In the genomic region with DNA sequence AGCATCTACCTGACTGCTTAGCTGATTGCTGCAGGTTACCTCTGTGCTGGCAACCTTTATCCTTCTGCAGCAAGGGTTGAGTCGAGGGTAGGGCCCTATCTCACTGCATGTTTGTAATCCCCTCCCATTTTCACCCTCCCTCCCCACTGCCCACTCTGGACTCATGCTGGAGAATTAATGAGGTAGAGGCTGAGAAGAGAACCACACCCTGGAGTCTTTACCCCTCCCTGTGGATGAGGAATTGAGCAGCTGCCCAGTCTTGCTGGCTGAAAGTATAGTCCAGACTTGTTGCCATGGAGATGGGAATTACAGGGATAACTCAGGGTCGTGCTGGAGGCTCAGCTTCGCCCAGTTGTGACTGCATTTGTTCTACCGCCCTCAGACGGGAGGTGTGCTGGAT, we compare ENCODE assay signal across 9 mouse cellular contexts. TPM values are rescaled to one million over a fixed set of nuclear protein-coding genes. Genes with fewer than 3 reads are reported as not detected.
DNase-seq lines count a peak whose midpoint lies in the region; ATAC-seq and TF ChIP-seq lines count a peak whose summit lies in the region.
"Had no signal": no experiment of that assay in that cellular context is flagged by ENCODE, and none has a peak within 500 bp of the region (broad histone marks: within the 10 kb centered on the region; RNA-seq: fewer than 3 reads in every experiment).

No protein-coding gene starts in this region.

- peak; percentile 71 for ATAC-seq in hindbrain, postnatal 0 days
- peak; percentile 85 for ATAC-seq in neural tube, embryonic 14.5 days (ENCODE audit: low read depth)

- no peak for TF ChIP-seq CTCF in hindbrain, postnatal 0 days (IDR thresholded peaks at IDR 0.05; ENCODE audit: low read depth)

- H3K9ac ChIP-seq in hindbrain, postnatal 0 days (replicated peaks; ENCODE audit: low read length) = no peak overlapping the region
- H3K9ac ChIP-seq in neural tube, embryonic 14.5 days (replicated peaks; ENCODE audit: low read depth, low read length) = no peak overlapping the region
- H3K9ac ChIP-seq: embryonic facial prominence, embryonic 15.5 days had no signal

- no peak overlapping the region for H3K4me3 ChIP-seq in hindbrain, postnatal 0 days (ENCODE audit: low read length)
- H3K4me3 ChIP-seq in neural tube, embryonic 14.5 days (ENCODE audit: low read depth, low read length) = no peak overlapping the region
- H3K4me3 ChIP-seq: embryonic facial prominence, embryonic 15.5 days had no signal

- no peaks in the 10 kb centered on the region for H3K27me3 ChIP-seq in hindbrain, postnatal 0 days (ENCODE audit: insufficient read depth, low read length)
- H3K27me3 ChIP-seq in neural tube, embryonic 14.5 days (ENCODE audit: control insufficient read depth, insufficient read depth, low read length) = no peaks in the 10 kb centered on the region
- H3K27me3 ChIP-seq: embryonic facial prominence, embryonic 15.5 days had no signal

- peak overlapping the region; percentile 66; the same call in 1 of the 2 replicates for H3K27ac ChIP-seq in hindbrain, postnatal 0 days
- peak overlapping the region; percentile 41; the same call in 1 of the 2 replicates for H3K27ac ChIP-seq in neural tube, embryonic 14.5 days (ENCODE audit: low read depth, low read length)
- H3K27ac ChIP-seq: embryonic facial prominence, embryonic 15.5 days had no signal

- H3K36me3 ChIP-seq in hindbrain, postnatal 0 days (ENCODE audit: insufficient read depth, low read length) = no peaks in the 10 kb centered on the region
- H3K36me3 ChIP-seq in neural tube, embryonic 14.5 days (ENCODE audit: control insufficient read depth, insufficient read depth, low read length) = no peaks in the 10 kb centered on the region
- H3K36me3 ChIP-seq: embryonic facial prominence, embryonic 15.5 days had no signal

- peaks cover 27% of the 10 kb centered on the region for H3K4me1 ChIP-seq in hindbrain, postnatal 0 days (ENCODE audit: insufficient read depth, low read length)
- peaks cover 11% of the 10 kb centered on the region for H3K4me1 ChIP-seq in neural tube, embryonic 14.5 days (ENCODE audit: control insufficient read depth, insufficient read depth, low read length)
- H3K4me1 ChIP-seq: embryonic facial prominence, embryonic 15.5 days had no signal

- intact Hi-C loops in heart, postnatal 14 days (cut with DNase I) = no loop called here

- no peak overlapping the region for H3K4me2 ChIP-seq in hindbrain, postnatal 0 days (ENCODE audit: low read depth, low read length)
- no peak overlapping the region for H3K4me2 ChIP-seq in neural tube, embryonic 14.5 days (ENCODE audit: low read depth, low read length)
- H3K4me2 ChIP-seq: embryonic facial prominence, embryonic 15.5 days had no signal

- WGBS in hindbrain, postnatal 0 days = 4% methylated on average over 5 of the region's 5 CpGs
- 9% methylated on average over 5 of the region's 5 CpGs for WGBS in neural tube, embryonic 14.5 days

- peak; percentile 91 for DNase-seq in heart, adult 11 months
- DNase-seq in heart, postnatal 14 days = no peak
- peak; percentile 44 to 59 for DNase-seq in cerebellum, postnatal 25 days
- peak; percentile 80 for DNase-seq in hindbrain, postnatal 0 days (ENCODE audit: low spot score)
- DNase-seq in T-cell, adult 2 months (ENCODE audit: low spot score) = no peak
- no peak for DNase-seq in layer of hippocampus, postnatal 14 days (ENCODE audit: low spot score in 2 of 2)
- DNase-seq in adrenal gland, adult 18-20 months (ENCODE audit: low spot score in 2 of 2) = no peak

- no peaks in the 10 kb centered on the region for H3K9me3 ChIP-seq in hindbrain, postnatal 0 days (ENCODE audit: low read length)
- no peaks in the 10 kb centered on the region for H3K9me3 ChIP-seq in neural tube, embryonic 14.5 days (ENCODE audit: control insufficient read depth, low read length)
- H3K9me3 ChIP-seq: embryonic facial prominence, embryonic 15.5 days had no signal

RNA-seq across cellular contexts. Expression of gene Tmem63c, which starts 23.6 kb away (rescaled TPM):
- under 1 TPM in 1 of 2 experiments, not detected in 1; 0.07 TPM for total RNA-seq in heart, postnatal 14 days (2021)
- 23.3 and 25.7 TPM in 2 replicates for total RNA-seq in hindbrain, postnatal 0 days (2014; rRNA removed)
- 7.9 and 8.6 TPM in 2 replicates for polyA plus RNA-seq in hindbrain, postnatal 0 days (2015; fragmentation: Nextera tagmentation; extraction: Ambion mirVana)
- polyA plus RNA-seq in neural tube, embryonic 14.5 days (2014; fragmentation: Nextera tagmentation; extraction: Ambion mirVana) = 10.7 and 15.8 TPM in 2 replicates
- total RNA-seq in layer of hippocampus, postnatal 14 days (2021) = 10 to 100 TPM; 30.3 to 33.4 TPM
- 1 to 10 TPM; 1.6 TPM for total RNA-seq in adrenal gland, adult 18-20 months (2021)

RNA-seq across cellular contexts. Expression of gene Zdhhc22, which starts 54.5 kb away (rescaled TPM):
- not detected for total RNA-seq in heart, postnatal 14 days (2021)
- 38.6 and 39.4 TPM in 2 replicates for total RNA-seq in hindbrain, postnatal 0 days (2014; rRNA removed)
- polyA plus RNA-seq in hindbrain, postnatal 0 days (2015; fragmentation: Nextera tagmentation; extraction: Ambion mirVana) = 21.8 and 25.2 TPM in 2 replicates
- polyA plus RNA-seq in neural tube, embryonic 14.5 days (2014; fragmentation: Nextera tagmentation; extraction: Ambion mirVana) = 10.3 and 20.5 TPM in 2 replicates
- 10 to 100 TPM in 1 of 2 experiments, 1 to 10 TPM in 1; 9.3 to 22.9 TPM for total RNA-seq in layer of hippocampus, postnatal 14 days (2021)
- total RNA-seq in adrenal gland, adult 18-20 months (2021) = 1 to 10 TPM; 1.0 to 2.2 TPM

RNA-seq across cellular contexts. Expression of gene Ngb, which starts 57.6 kb away (rescaled TPM):
- not detected for total RNA-seq in heart, postnatal 14 days (2021)
- 9.3 and 11.8 TPM in 2 replicates for total RNA-seq in hindbrain, postnatal 0 days (2014; rRNA removed)
- 9.1 and 9.4 TPM in 2 replicates for polyA plus RNA-seq in hindbrain, postnatal 0 days (2015; fragmentation: Nextera tagmentation; extraction: Ambion mirVana)
- polyA plus RNA-seq in neural tube, embryonic 14.5 days (2014; fragmentation: Nextera tagmentation; extraction: Ambion mirVana) = 2.3 and 3.6 TPM in 2 replicates
- total RNA-seq in layer of hippocampus, postnatal 14 days (2021) = 1 to 10 TPM; 1.5 to 2.6 TPM
- 1 to 10 TPM; 3.5 to 4.2 TPM for total RNA-seq in adrenal gland, adult 18-20 months (2021)

Comparison
In these comparisons a context has a peak if more than half of its experiments do, and no peak if none do; other contexts are left out.
1. DNase-seq: peak in heart, adult 11 months (single experiment), cerebellum, postnatal 25 days (2 of 2) and hindbrain, postnatal 0 days (single experiment); none in heart, postnatal 14 days (0 of 2), T-cell, adult 2 months (single experiment), layer of hippocampus, postnatal 14 days (0 of 2) and adrenal gland, adult 18-20 months (0 of 2).